Mouse (Mus musculus) hindbrain, embryonic 11.5 days (tissue): ENCODE data around the gene Zfp362. TPM values are rescaled to one million over a fixed set of nuclear protein-coding genes. Genes with fewer than 3 reads are reported as not detected.
A peak's percentile ranks its signal among the peaks of the same experiment; 100 is the strongest.

ENCODE experiments used
- ATAC-seq: fragments of 200-750 bp; cut with Nextera tagmentation; 2 replicates; pipeline ENCODE4 v1.8.0; 2017; ENCODE audit warnings: mild to moderate bottlenecking, moderate TSS enrichment, moderate library complexity; ENCODE audit not compliant: low FRiP score
- DNase-seq: peaks from one replicate; pipeline ENCODE4 v3.0.0-alpha.2; 2015; ENCODE audit warnings: low spot score
- H3K27ac ChIP-seq: fragments of 300-500 bp; sonication (generic); 2 replicates; pipeline ENCODE4 v1.5.1; 2014; ENCODE audit warnings: mild to moderate bottlenecking, low read depth, low read length
- H3K27me3 ChIP-seq: fragments of 300-500 bp; sonication (generic); 2 replicates; pipeline ENCODE4 v1.6.1; 2014; ENCODE audit warnings: mild to moderate bottlenecking, low read length, moderate library complexity, mixed read lengths; ENCODE audit not compliant: control insufficient read depth, insufficient read depth
- H3K36me3 ChIP-seq: fragments of 300-500 bp; sonication (generic); 2 replicates; pipeline ENCODE4 v1.6.1; 2014; ENCODE audit warnings: mild to moderate bottlenecking, low read length, moderate library complexity, mixed read lengths; ENCODE audit not compliant: control insufficient read depth, insufficient read depth
- H3K4me1 ChIP-seq: fragments of 300-500 bp; sonication (generic); replicated peaks from 2 replicates; pipeline ENCODE4 v1.6.1; 2014; ENCODE audit warnings: low read length, mixed read lengths; ENCODE audit not compliant: control insufficient read depth, insufficient read depth
- H3K4me2 ChIP-seq: fragments of 300-500 bp; sonication (generic); replicated peaks from 2 replicates; pipeline ENCODE4 v1.6.1; 2014; ENCODE audit warnings: mild to moderate bottlenecking, low read depth, low read length
- H3K4me3 ChIP-seq: fragments of 300-500 bp; sonication (generic); 2 replicates; pipeline ENCODE4 v1.5.1; 2014; ENCODE audit warnings: low read depth, low read length
- H3K9ac ChIP-seq: fragments of 300-500 bp; sonication (generic); 2 replicates; pipeline ENCODE4 v1.6.1; 2014; ENCODE audit warnings: low read depth, low read length
- H3K9me3 ChIP-seq: fragments of 300-500 bp; sonication (generic); 2 replicates; pipeline ENCODE4 v1.6.1; 2016; ENCODE audit warnings: low read length; ENCODE audit not compliant: control insufficient read depth
- WGBS: fragments of 180-500 bp; shearing (Covaris S2); extraction: QIAGEN DNeasy Blood & Tissue Kit; methylation state at CpG from one replicate; pipeline ENCODE4 v1.1.7; 2014; 5-methylcytosine and 5-hydroxymethylcytosine counted together
- polyA plus RNA-seq: library from polyadenylated mRNA; unstranded; fragments of >200 nt; fragmentation: Nextera tagmentation; extraction: Ambion mirVana; gene quantifications from 2 replicates; pipeline ENCODE4 v1.2.1, GENCODE M21; 2014

The Zfp362 gene
- polyA plus RNA-seq, 1 experiment from 2014 or later, result 30.4 TPM

DNA sequence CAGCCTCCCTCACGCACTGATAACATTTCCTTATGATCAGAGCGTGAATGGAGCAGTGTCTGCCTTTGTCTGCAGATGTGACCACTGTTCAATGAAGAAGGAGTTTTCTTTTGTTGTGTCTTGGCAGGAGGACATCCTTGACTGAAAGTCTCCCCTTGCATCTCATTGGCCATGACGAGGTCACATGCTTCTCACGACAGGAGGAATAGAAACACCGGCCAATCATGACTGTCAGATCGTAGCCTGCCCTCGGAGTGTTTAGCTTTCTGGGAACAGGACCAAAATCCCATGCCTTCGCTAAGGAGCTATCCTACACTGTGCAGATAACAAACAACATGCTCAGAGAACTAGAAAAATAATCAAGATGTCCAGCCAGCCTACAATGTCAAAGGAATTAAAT lies 35.4 kb upstream of the Zfp362 start:
- no peak overlapping the region for H3K4me3 ChIP-seq
- no peak overlapping the region for H3K27ac ChIP-seq
- ATAC-seq (no peak), DNase-seq (peak; percentile 22)
- 28% methylated on average over 8 of the region's 8 CpGs for WGBS
- no peaks in the 10 kb centered on the region for H3K9me3 ChIP-seq
- no peak overlapping the region for H3K9ac ChIP-seq
- H3K36me3 ChIP-seq, result no peaks in the 10 kb centered on the region
- no peak overlapping the region for H3K4me2 ChIP-seq
- H3K27me3 ChIP-seq, result no peaks in the 10 kb centered on the region
- 0 out of 2 replicates have a peak, but pooled peaks cover 2% of the 10 kb centered on the region for H3K4me1 ChIP-seq

DNA sequence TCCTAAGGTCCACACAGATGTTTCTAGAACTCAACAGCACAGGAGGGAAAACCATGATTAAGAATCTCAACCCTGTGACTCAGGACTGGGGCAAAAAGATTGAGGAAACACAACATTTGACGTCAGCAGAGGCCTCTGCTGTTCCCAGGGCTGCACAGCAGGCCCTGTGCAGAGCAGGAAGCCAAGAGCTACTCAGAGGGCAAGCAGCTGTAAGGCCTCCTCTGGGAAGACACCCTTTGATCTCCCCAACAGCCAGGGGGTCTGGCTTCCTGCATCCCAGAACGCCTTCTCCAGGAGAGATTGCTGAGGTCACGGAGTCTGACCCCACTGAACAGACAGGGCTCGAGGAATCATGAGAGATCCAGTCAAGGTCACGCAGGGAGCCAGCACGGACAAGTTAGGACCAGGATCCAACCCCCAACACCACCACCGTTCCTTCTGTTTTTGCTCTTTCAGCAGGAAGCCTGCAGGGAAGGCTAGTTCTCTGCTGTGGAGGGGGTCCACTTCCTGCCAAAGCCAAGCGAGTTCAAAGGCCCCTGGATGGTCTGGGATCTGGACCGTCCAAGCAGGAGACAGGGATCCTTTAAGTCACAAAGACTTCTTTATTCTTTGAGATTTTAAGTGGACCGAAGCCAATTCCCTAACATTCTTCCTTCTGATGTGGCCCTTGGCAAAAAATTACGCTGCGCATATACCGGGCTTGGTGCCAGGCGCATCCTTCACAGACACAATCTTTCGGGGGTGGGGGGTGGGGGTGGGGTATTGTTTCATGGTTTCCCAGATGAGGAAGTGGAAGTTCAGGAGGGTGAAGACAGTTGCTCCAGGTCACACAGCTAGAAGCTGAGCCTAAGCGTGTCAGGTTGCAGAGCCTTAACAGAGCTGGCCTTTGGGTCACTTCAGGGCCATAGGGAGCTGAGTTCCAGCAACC lies 34.2 kb upstream of the Zfp362 start:
- no peaks in the 10 kb centered on the region for H3K27me3 ChIP-seq
- 44% methylated on average over 16 of the region's 16 CpGs for WGBS
- no peaks in the 10 kb centered on the region for H3K9me3 ChIP-seq
- 0 out of 2 replicates have a peak overlapping the region, but pooled peaks have one; percentile 10 for H3K27ac ChIP-seq
- no peak for ATAC-seq
- 0 out of 2 replicates have a peak, but pooled peaks cover 2% of the 10 kb centered on the region for H3K4me1 ChIP-seq
- H3K36me3 ChIP-seq, result no peaks in the 10 kb centered on the region
- no peak overlapping the region for H3K4me3 ChIP-seq
- no peak overlapping the region for H3K9ac ChIP-seq
- H3K4me2 ChIP-seq, result no peak overlapping the region
- DNase-seq, result peak; percentile 19

DNA sequence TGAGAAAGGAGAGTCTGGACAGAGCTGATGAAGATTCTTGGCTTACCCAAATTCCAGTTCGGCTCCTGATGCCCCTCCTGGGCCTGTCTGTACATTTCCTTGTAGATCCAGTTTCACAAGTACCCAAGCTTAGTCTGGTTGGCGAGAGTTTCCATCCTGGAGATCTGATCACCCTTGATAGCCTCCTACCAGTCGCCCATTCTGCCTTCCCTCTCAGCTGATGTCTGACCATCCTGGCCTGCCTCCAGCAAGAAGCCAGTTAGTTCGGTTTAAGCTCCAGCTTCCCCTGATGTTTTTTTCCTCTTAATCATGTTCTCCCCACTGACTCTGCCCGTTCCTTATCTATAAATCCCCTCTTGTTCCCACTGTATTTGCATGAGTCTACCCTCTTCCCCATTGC lies 32.4 kb upstream of the Zfp362 start:
- Histone ChIP-seq H3K9ac (no peak overlapping the region), H3K4me3 (no peak overlapping the region), H3K27ac (no peak overlapping the region), H3K27me3 (no peaks in the 10 kb centered on the region), H3K4me2 (no peak overlapping the region), H3K36me3 (no peaks in the 10 kb centered on the region), H3K4me1 (0 out of 2 replicates have a peak, but pooled peaks cover 2% of the 10 kb centered on the region), H3K9me3 (no peaks in the 10 kb centered on the region)
- no peak for DNase-seq
- WGBS, result 73% methylated on average over 5 of the region's 5 CpGs
- ATAC-seq, result no peak

DNA sequence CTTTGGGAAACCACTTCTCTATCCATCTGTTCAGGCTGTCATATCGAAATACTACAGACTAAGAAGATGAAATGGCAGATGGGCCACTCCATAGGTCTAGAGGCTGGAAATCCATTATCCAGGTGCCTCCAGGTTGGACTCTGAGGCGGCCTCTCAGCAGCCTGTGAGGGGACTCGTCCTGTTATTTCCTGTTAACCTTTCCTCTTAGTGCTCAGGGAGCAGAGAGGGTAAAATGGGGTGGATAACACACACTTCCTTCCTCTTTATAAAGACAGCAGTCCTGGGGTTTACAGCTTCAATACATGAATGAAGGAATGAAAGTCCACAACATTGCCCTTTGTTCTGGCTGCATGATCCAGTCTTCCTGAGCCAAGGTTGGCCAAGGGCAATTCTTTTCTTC lies 18.3 kb upstream of the Zfp362 start:
- H3K4me1 ChIP-seq, result no peaks in the 10 kb centered on the region

DNA sequence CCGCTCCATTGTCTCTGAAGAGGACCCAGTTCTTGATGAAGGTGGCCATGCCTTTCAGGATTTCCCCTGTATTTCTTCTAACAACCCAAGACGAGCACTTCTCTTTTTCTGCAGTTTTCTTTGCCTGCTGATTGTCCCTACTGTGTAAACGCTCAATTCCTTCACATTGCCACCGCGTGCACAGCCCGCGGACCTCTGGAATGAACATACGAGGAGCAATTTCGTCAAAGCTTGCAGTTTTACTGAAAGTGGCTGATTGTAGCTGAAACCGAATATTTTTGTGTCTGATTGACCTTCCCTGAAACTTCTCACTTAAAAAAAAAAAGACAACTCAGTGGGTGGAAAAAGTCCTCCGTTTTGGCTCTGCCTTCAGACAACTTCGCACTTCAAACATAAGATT lies 14.7 kb upstream of the Zfp362 start:
- Histone ChIP-seq H3K9ac (no peak overlapping the region), H3K4me3 (no peak overlapping the region), H3K27ac (no peak overlapping the region), H3K27me3 (no peaks in the 10 kb centered on the region), H3K36me3 (no peaks in the 10 kb centered on the region), H3K9me3 (no peaks in the 10 kb centered on the region), H3K4me1 (no peaks in the 10 kb centered on the region), H3K4me2 (no peak overlapping the region)
- DNase-seq (no peak), ATAC-seq (no peak)
- WGBS, result 65% methylated on average over 12 of the region's 12 CpGs

More for the DNA sequence above, 18.3 kb upstream of the Zfp362 start:
- ATAC-seq (no peak), DNase-seq (no peak)
- 76% methylated on average over 3 of the region's 3 CpGs for WGBS
- no peaks in the 10 kb centered on the region for H3K36me3 ChIP-seq
- H3K9me3 ChIP-seq, result no peaks in the 10 kb centered on the region
- H3K27ac ChIP-seq, result no peak overlapping the region
- no peaks in the 10 kb centered on the region for H3K27me3 ChIP-seq
- H3K4me3 ChIP-seq, result no peak overlapping the region
- no peak overlapping the region for H3K9ac ChIP-seq
- no peak overlapping the region for H3K4me2 ChIP-seq

DNA sequence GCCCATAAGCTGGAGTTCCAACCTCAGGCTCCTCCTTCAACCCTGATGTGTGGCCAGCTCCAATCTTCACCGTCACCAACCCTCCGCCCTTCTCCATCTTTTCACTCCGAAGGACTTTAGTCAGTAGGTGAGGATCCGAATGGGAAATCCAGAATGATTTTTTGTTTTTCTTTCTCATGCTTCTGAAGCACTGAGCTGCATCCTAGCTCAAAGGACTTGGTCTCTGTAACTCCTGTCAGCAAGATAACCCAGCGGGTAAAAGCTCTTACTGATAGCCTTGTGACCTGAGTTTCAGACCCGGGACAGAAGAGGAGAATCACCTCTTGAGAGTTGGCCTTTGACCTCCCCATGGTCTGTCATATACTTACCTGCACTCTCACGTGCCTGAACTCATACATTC lies 11.2 kb upstream of the Zfp362 start:
- H3K4me3 ChIP-seq, result no peak overlapping the region
- no peaks in the 10 kb centered on the region for H3K27me3 ChIP-seq
- no peaks in the 10 kb centered on the region for H3K36me3 ChIP-seq
- H3K27ac ChIP-seq, result no peak overlapping the region
- H3K9me3 ChIP-seq, result no peaks in the 10 kb centered on the region
- no peak overlapping the region for H3K9ac ChIP-seq
- no peak for ATAC-seq
- no peak for DNase-seq
- 66% methylated on average over 7 of the region's 7 CpGs for WGBS
- H3K4me1 ChIP-seq, result no peaks in the 10 kb centered on the region
- no peak overlapping the region for H3K4me2 ChIP-seq

DNA sequence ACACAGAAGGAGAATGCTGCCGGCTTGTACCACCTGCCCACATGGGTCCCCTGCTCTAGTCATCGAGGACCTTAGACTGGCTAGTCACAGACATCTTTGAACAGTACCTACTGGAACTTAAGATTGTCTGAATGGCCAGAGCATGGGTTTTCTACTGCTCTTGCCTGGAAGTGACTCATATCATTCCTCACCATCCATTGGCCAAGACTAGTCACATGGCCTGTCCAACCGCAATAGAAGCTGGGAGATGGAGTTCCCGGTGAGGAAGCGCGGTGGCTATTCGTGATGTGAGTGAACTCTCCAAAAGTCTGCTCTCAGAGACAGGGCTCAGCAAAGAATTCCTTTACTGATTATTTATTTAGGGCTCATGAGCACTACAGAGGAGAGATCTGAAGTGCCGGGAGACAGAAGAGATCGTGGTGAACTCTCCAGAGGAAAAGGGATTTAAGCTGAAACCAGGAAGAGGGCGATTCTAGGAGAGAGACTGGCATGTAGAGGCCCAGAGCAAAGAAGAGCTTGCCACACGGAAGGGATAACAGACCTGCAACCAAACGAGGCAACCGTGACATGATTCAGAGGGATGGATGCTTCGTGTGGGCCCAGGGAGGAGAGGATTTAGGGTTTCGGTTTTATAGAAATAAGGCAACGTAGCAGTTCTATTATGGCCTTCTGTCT lies 5.7 kb upstream of the Zfp362 start:
- peak overlapping the region; percentile 40 for H3K4me3 ChIP-seq
- ATAC-seq (peak; percentile 88), DNase-seq (peak; percentile 79)
- H3K9ac ChIP-seq, result peak overlapping the region; percentile 57
- no peaks in the 10 kb centered on the region for H3K27me3 ChIP-seq
- 16% methylated on average over 16 of the region's 16 CpGs for WGBS
- peak overlapping the region; percentile 51 for H3K4me2 ChIP-seq
- H3K36me3 ChIP-seq, result no peaks in the 10 kb centered on the region
- H3K27ac ChIP-seq, result no peak overlapping the region
- H3K4me1 ChIP-seq, result no peaks in the 10 kb centered on the region
- H3K9me3 ChIP-seq, result no peaks in the 10 kb centered on the region

DNA sequence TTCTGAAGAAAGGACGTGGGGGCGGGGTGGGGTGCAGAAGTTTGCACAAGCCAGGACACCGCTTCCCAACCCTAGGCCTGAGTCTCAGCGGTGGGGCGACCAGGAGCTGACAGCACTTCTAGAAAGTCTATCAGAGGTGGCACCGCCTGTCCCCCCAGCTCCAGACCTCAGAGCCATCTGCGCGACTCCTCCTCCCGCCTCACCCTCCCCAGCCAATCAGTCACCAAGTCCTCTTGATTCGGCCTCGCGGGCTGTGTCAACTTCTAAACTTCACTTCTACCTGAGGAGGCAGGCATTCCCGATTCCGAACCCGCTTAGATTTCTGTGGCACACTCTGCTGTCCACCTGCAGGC lies 958 bp upstream of the Zfp362 start:
- Histone ChIP-seq H3K27me3 (no peaks in the 10 kb centered on the region), H3K36me3 (no peaks in the 10 kb centered on the region), H3K4me2 (peak overlapping the region; percentile 83), H3K9me3 (no peaks in the 10 kb centered on the region), H3K4me3 (peak overlapping the region; percentile 78), H3K27ac (peak overlapping the region; percentile 98), H3K4me1 (peaks cover 13% of the 10 kb centered on the region), H3K9ac (peak overlapping the region; percentile 99)
- under 1% methylated on average over 15 of the region's 15 CpGs for WGBS
- DNase-seq (peak; percentile 73), ATAC-seq (peak; percentile 71)
